Mouse (Mus musculus) intestine, postnatal 0 days (tissue): ENCODE measurements at regions not wholly inside any gene's neighbourhood (a gene's known extent, or its start where the extent isn't known, plus 50 kb on each side); places are given as distances from the start of the nearest gene placed in this dataset.

Experiments
- ATAC-seq: fragments of 200-750 bp; cut with Nextera tagmentation; 2 replicates; pipeline ENCODE4 v1.8.0; 2017; ENCODE audit warnings: mild to moderate bottlenecking, moderate TSS enrichment, moderate library complexity
- H3K27ac ChIP-seq: fragments of 300-500 bp; sonication (generic); 2 replicates; pipeline ENCODE4 v1.5.1; 2014; ENCODE audit warnings: mild to moderate bottlenecking, low read depth, low read length, moderate library complexity
- H3K27me3 ChIP-seq: fragments of 300-500 bp; sonication (generic); replicated peaks from 2 replicates; pipeline ENCODE4 v1.6.1; 2014; ENCODE audit warnings: low read length, mixed read lengths; ENCODE audit not compliant: control insufficient read depth, insufficient read depth
- H3K36me3 ChIP-seq: fragments of 300-500 bp; sonication (generic); 2 replicates; pipeline ENCODE4 v1.6.1; 2014; ENCODE audit warnings: mild to moderate bottlenecking, moderate library complexity; ENCODE audit not compliant: control insufficient read depth, insufficient read depth
- H3K4me1 ChIP-seq: fragments of 300-500 bp; sonication (generic); replicated peaks from 2 replicates; pipeline ENCODE4 v1.6.1; 2014; ENCODE audit warnings: antibody characterized with exemption, low read length, mixed read lengths; ENCODE audit not compliant: control insufficient read depth, insufficient read depth
- H3K4me2 ChIP-seq: fragments of 300-500 bp; sonication (generic); replicated peaks from 2 replicates; pipeline ENCODE4 v1.6.1; 2014; ENCODE audit warnings: low read depth, mild to moderate bottlenecking, moderate library complexity
- H3K4me3 ChIP-seq: fragments of 300-500 bp; sonication (generic); 2 replicates; pipeline ENCODE4 v1.5.1; 2014; ENCODE audit warnings: low read depth, low read length
- H3K9ac ChIP-seq: fragments of 300-500 bp; sonication (generic); 2 replicates; pipeline ENCODE4 v1.6.1; 2014; ENCODE audit warnings: mild to moderate bottlenecking, low read depth, low read length
- H3K9me3 ChIP-seq: fragments of 300-500 bp; sonication (generic); 2 replicates; pipeline ENCODE4 v1.6.1; 2016; ENCODE audit warnings: mixed run types; ENCODE audit not compliant: control insufficient read depth
- CTCF ChIP-seq: sonication (generic); IDR thresholded peaks from 2 replicates; pipeline ENCODE4 v1.5.1; 2016; ENCODE audit warnings: low read depth, mild to moderate bottlenecking, control low read depth, antibody characterized with exemption, moderate library complexity
- WGBS: fragments of 180-500 bp; shearing (Covaris S2); extraction: QIAGEN DNeasy Blood & Tissue Kit; methylation state at CpG from one replicate; pipeline ENCODE4 v1.1.7; 2014; 5-methylcytosine and 5-hydroxymethylcytosine counted together

DNA sequence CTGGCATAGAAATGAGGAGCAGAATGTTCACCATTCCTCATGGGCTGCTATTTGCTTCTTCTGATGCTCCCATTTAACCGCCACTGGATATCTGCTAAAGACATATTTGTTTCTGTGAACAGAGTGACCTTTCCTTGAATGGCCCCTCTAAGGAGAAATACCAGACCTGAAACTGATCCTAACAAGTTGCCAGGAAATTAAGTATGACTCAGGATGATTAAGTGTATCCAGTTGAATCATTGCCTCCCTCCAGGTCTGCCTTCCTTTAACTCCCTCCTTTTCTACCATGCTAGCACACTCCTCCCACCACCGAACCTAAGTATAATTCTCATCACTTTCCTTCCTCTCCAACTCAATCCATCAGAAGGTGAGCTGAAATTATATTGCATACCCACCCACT is 194.2 kb upstream of the Dph6 start:
- ATAC-seq, result no peak
- Histone ChIP-seq H3K27me3 (no peaks in the 10 kb centered on the region), H3K9ac (no peak overlapping the region), H3K4me1 (no peaks in the 10 kb centered on the region), H3K27ac (no peak overlapping the region), H3K4me2 (no peak overlapping the region), H3K4me3 (no peak overlapping the region), H3K36me3 (no peaks in the 10 kb centered on the region), H3K9me3 (no peaks in the 10 kb centered on the region)
- no peak for TF ChIP-seq CTCF
- WGBS, result 85% methylated on average over 2 of the region's 2 CpGs

DNA sequence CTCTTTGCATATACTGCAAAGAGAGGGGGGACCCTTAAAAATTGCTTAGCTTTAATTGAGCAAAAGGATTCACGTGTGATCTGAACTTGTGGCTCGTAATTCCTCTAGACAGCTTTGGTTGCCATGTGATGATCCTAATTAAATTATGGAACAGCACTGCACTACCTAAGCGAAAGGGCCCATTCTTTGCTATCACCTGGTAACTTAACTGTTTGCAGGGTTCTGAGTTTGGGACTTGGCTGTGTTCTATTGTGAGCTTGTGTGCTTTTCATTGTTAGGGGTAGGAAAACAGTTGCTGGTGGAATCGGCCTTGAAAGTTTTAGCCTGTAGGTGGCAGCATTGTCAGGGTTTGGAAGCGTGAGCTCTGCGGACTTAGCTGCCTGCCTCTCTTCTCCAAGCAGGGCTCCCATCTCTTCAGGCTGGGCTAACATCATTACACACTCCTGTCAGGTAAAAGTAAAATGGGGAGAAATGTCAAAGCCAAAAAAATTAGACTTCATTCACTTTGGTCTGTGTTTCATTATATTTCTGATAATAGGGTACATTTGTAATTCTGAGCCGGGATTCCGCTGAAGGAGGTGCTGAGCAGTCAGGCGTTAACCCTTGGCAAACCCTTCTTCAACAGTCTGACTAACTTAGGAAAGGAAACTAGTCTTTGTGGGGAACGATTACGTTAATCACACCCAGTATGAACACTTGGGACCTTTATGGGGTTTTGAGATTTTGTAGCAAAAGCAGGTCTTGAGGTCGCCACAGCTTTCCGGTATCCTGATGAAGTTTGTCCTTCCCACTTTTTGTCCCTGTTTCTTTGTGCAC is 199.2 kb upstream of the Dph6 start:
- Histone ChIP-seq H3K27me3 (no peaks in the 10 kb centered on the region), H3K4me2 (no peak overlapping the region), H3K4me1 (no peaks in the 10 kb centered on the region), H3K9me3 (no peaks in the 10 kb centered on the region), H3K36me3 (no peaks in the 10 kb centered on the region), H3K27ac (no peak overlapping the region), H3K9ac (no peak overlapping the region), H3K4me3 (no peak overlapping the region)
- peak; percentile 88 for TF ChIP-seq CTCF
- no peak for ATAC-seq
- WGBS, result 46% methylated on average over 13 of the region's 13 CpGs

DNA sequence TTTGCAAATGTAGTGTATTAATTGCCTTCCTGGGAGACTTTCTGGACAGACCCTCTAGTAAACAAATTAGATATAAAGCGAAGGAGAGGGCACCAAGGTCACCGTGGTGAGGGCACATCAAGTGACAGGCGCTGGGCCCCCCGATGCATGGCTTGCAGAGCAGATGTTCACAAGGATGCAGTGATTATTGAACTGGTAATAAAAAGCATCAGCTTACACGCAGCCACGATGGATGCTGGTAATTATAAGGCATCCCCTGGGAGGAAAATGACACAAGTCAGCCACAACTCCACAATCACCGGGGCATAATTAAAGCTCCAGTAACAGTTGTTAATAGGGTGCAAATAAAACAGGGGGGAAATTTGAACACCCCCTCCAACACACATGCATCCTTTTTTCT is 217.5 kb upstream of the Dph6 start:
- Histone ChIP-seq H3K4me3 (no peak overlapping the region), H3K27ac (no peak overlapping the region), H3K9me3 (no peaks in the 10 kb centered on the region), H3K4me1 (no peaks in the 10 kb centered on the region), H3K27me3 (no peaks in the 10 kb centered on the region), H3K9ac (no peak overlapping the region), H3K36me3 (no peaks in the 10 kb centered on the region), H3K4me2 (no peak overlapping the region)
- ATAC-seq, result no peak
- no peak for TF ChIP-seq CTCF
- WGBS, result 62% methylated on average over 7 of the region's 7 CpGs

DNA sequence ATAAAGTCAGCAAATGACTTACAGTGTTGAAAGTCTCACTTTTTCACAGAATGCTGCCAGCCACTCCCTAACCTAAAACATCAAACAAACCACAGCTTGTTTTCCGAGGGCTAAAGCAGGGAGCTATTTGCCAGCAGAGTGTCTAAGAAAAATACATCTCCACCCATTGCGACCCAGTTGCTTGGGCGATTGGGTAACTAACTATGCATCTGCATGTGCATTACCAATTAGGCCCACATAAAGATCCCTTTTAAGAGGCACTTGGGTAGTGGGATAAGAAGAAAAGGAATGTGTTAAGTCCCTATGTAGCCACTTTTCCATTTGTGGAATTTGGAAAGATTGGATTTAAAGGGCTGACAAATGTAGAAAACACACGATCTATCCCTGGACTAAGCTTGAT is 218.3 kb upstream of the Dph6 start:
- no peak for ATAC-seq
- H3K27ac ChIP-seq, result no peak overlapping the region
- no peak overlapping the region for H3K4me2 ChIP-seq
- no peaks in the 10 kb centered on the region for H3K36me3 ChIP-seq
- no peak overlapping the region for H3K4me3 ChIP-seq
- no peak for TF ChIP-seq CTCF
- 75% methylated on average over 4 of the region's 4 CpGs for WGBS
- no peaks in the 10 kb centered on the region for H3K4me1 ChIP-seq
- H3K9ac ChIP-seq, result no peak overlapping the region
- no peaks in the 10 kb centered on the region for H3K9me3 ChIP-seq
- H3K27me3 ChIP-seq, result no peaks in the 10 kb centered on the region

DNA sequence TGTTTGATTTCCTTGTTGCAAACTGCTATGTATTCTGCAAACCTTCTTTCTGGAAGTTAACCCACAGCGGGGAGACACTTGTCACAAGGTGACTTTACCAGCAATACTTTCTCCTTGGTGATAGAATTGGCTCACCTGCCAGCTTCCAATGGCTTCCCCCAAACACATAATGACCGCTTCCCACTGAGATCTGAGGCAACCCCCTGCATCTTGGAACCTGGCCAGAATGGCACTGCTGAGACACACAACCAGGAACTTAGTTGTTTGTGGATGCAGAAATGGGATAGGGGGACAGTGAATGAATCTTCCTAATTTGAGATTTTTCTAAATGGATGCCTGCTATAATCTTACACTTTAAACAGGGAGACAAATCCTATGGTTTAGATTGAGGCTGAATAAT is 224.3 kb upstream of the Dph6 start:
- H3K9me3 ChIP-seq, result no peaks in the 10 kb centered on the region

DNA sequence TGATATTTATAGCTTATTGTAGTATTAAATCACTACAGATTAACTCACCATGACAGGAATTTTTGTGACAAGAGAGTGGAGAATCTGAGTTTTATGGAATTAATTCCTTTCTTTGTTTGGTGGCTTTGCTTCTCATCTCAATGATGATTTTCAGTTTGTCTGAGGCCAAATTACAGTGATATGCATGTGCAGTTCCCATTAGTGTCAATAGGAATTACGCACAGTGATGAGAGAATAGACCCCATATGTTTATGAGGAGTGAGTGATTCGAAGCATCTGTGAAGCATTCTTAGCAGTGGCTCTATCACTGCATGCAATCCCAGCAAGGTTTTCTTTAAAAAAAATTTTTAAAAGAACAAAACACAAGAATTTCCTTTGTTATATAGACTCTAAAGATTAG is 225.0 kb upstream of the Dph6 start:
- no peak overlapping the region for H3K4me2 ChIP-seq
- no peaks in the 10 kb centered on the region for H3K9me3 ChIP-seq
- no peak for TF ChIP-seq CTCF
- no peaks in the 10 kb centered on the region for H3K36me3 ChIP-seq
- H3K4me1 ChIP-seq, result no peaks in the 10 kb centered on the region
- WGBS, result 73% methylated on average over 2 of the region's 2 CpGs
- H3K9ac ChIP-seq, result no peak overlapping the region
- H3K27ac ChIP-seq, result no peak overlapping the region
- H3K27me3 ChIP-seq, result no peaks in the 10 kb centered on the region
- ATAC-seq, result no peak
- no peak overlapping the region for H3K4me3 ChIP-seq

More for the DNA sequence above, 224.3 kb upstream of the Dph6 start:
- Histone ChIP-seq H3K4me2 (no peak overlapping the region), H3K9ac (no peak overlapping the region), H3K27ac (no peak overlapping the region), H3K4me1 (no peaks in the 10 kb centered on the region), H3K4me3 (no peak overlapping the region), H3K27me3 (no peaks in the 10 kb centered on the region), H3K36me3 (no peaks in the 10 kb centered on the region)
- no peak for TF ChIP-seq CTCF
- 63% methylated on average over 2 of the region's 2 CpGs for WGBS
- no peak for ATAC-seq
